Mouse (Mus musculus) cerebellum, adult 9-10 months (tissue): ENCODE measurements around the gene Grk3.
A peak's percentile ranks its signal among the peaks of the same experiment; 100 is the strongest.

Experiments used
- DNase-seq: peaks from one replicate; pipeline ENCODE4 v3.0.0; 2022

The Grk3 gene

DNA sequence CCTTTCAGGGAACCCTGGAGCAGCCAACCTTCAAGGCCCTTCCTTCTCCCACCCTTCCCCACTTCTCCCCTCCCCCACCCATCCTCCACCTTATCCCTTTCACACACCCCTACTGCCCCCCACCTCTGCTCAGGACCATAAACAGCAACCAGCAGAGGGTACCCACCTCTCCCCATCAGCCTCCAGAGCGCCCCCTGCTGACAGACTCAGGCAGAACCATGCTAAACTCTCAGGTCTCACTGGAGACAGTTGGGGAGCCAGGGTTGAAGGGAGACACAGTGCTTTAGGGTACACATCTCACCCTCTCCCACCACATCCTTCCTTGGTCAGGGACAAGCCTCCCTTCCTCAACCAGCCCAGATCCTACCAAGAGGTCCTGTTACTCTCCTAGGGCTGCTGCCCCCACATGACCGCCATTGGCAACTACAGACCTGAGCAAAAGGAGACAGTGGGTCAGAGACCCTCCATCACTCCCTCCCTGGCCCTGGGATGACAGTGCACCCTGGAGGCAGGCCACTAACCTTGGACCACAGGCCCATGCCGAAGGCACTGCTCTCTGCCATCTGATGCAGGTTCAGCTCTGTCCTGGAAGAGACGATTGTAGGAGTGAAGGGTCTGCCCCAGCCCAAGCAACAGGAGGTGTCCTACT lies 150.7 kb downstream of the Grk3 start:
- DNase-seq, result peak; percentile 47
